Mouse (Mus musculus) embryonic facial prominence, embryonic 11.5 days (tissue): ENCODE data around the gene Rab30. TPM values are rescaled to one million over a fixed set of nuclear protein-coding genes. Genes with fewer than 3 reads are reported as not detected.

ENCODE experiments used
- ATAC-seq: fragments of 200-750 bp; cut with Nextera tagmentation; replicated peaks from 2 replicates; pipeline ENCODE4 v1.8.0; 2017; ENCODE audit warnings: low read depth; ENCODE audit not compliant: insufficient number of reproducible peaks, low FRiP score, low TSS enrichment
- DNase-seq: peaks from one replicate; pipeline ENCODE4 v3.0.0-alpha.2; 2015; ENCODE audit warnings: low spot score
- H3K27ac ChIP-seq: fragments of 300-500 bp; sonication (generic); replicated peaks from 2 replicates; pipeline ENCODE4 v1.5.1; 2014; ENCODE audit warnings: mild to moderate bottlenecking, low read depth, low read length, control low read depth
- H3K27me3 ChIP-seq: fragments of 300-500 bp; sonication (generic); 2 replicates; pipeline ENCODE4 v1.6.1; 2014; ENCODE audit warnings: mild to moderate bottlenecking, low read length, moderate library complexity, mixed read lengths; ENCODE audit not compliant: control insufficient read depth, insufficient read depth
- H3K36me3 ChIP-seq: fragments of 300-500 bp; sonication (generic); replicated peaks from 2 replicates; pipeline ENCODE4 v1.6.1; 2014; ENCODE audit warnings: low read depth, mild to moderate bottlenecking, low read length, moderate library complexity, mixed read lengths; ENCODE audit not compliant: control insufficient read depth, insufficient read depth
- H3K4me1 ChIP-seq: fragments of 300-500 bp; sonication (generic); 2 replicates; pipeline ENCODE4 v1.6.1; 2014; ENCODE audit warnings: low read length, mixed read lengths; ENCODE audit not compliant: control insufficient read depth, insufficient read depth
- H3K4me2 ChIP-seq: fragments of 300-500 bp; sonication (generic); 2 replicates; pipeline ENCODE4 v1.6.1; 2014; ENCODE audit warnings: low read depth, mild to moderate bottlenecking, control low read depth, low read length, moderate library complexity
- H3K4me3 ChIP-seq: fragments of 300-500 bp; sonication (generic); 2 replicates; pipeline ENCODE4 v1.5.1; 2014; ENCODE audit warnings: low read depth, low read length, control low read depth
- H3K9ac ChIP-seq: fragments of 300-500 bp; sonication (generic); replicated peaks from 2 replicates; pipeline ENCODE4 v1.6.1; 2014; ENCODE audit warnings: mild to moderate bottlenecking, control low read depth, low read length
- H3K9me3 ChIP-seq: fragments of 300-500 bp; sonication (generic); replicated peaks from 2 replicates; pipeline ENCODE4 v1.6.1; 2016; ENCODE audit warnings: mild to moderate bottlenecking, low read length, inconsistent platforms, mixed read lengths; ENCODE audit not compliant: control insufficient read depth
- WGBS: fragments of 180-500 bp; shearing (Covaris S2); extraction: QIAGEN DNeasy Blood & Tissue Kit; methylation state at CpG from one replicate; pipeline ENCODE4 v1.1.7; 2014; 5-methylcytosine and 5-hydroxymethylcytosine counted together
- polyA plus RNA-seq: library from polyadenylated mRNA; unstranded; fragments of >200 nt; fragmentation: Nextera tagmentation; extraction: Ambion mirVana; gene quantifications from 2 replicates; pipeline ENCODE4 v1.2.1, GENCODE M21; 2014

The Rab30 gene
- polyA plus RNA-seq, 1 experiment from 2014 or later = 23.8 TPM

DNA sequence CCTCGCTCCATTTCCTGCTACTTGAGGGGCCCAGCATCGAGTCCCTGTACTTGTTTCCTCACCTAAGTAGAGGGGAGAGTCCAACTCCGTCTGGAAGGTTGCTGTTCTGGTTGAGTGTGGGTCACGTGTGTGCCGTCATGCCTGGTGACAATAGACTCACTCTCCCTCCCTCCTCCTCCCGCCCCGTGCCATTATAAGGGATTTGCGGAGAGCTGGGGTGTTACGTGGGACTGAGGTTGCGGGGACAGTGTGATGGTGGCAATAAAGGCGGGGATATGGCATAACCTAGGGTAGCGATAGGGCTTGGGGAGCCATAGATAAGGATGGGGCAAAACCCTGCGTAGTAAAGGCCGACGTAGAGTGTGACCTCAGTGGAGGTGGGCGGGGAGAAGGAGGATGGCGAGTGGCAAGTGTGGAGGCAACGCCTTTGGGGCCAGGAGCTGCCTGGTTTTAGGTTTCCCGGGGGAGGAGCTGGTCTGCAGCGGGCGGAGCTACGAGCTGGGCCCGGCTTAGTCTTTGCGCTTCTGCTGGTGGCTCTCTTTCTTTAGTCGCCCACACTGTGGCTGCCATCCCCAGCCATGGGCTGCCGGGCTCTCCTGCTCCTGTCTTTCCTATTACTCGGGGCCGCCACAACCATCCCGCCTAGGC is 133.5 kb downstream of the Rab30 start:
- H3K27ac ChIP-seq = peak overlapping the region; percentile 97

DNA sequence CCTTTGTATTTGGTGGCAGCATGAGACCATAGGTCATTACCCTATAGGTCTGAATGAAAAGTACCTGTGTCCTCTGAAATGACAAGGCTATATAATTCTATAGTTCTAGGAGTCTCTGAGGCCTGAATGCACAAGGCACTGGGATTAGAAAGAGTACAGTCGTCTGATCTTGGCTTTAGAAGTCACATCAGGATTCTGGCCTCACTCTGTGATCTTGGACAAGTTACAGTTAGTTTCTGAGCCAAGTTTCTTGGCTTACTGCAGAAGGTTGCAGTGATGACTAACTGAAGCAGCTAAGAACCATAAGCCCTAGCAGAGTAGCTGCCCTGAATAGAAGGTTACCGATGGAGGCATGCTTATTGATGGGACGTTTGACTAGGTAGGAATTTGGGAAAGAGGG is 134.7 kb downstream of the Rab30 start:
- Histone ChIP-seq H3K36me3 (no peaks in the 10 kb centered on the region), H3K27me3 (no peaks in the 10 kb centered on the region), H3K27ac (no peak overlapping the region), H3K4me1 (no peaks in the 10 kb centered on the region), H3K4me2 (peak overlapping the region; percentile 24; the same call in 1 of the 2 replicates), H3K9me3 (no peaks in the 10 kb centered on the region), H3K4me3 (peak overlapping the region; percentile 61; the same call in 1 of the 2 replicates), H3K9ac (no peak overlapping the region)
- WGBS = 33% methylated on average over 3 of the region's 3 CpGs
- ATAC-seq (no peak), DNase-seq (no peak)

More for the DNA sequence above, 133.5 kb downstream of the Rab30 start:
- H3K27me3 ChIP-seq = no peaks in the 10 kb centered on the region
- ATAC-seq (peak; percentile 90), DNase-seq (peak; percentile 92)
- no peaks in the 10 kb centered on the region for H3K36me3 ChIP-seq
- H3K4me3 ChIP-seq = peak overlapping the region; percentile 61
- WGBS = under 1% methylated on average over 29 of the region's 29 CpGs
- H3K9me3 ChIP-seq = no peaks in the 10 kb centered on the region
- no peaks in the 10 kb centered on the region for H3K4me1 ChIP-seq
- peak overlapping the region; percentile 71 for H3K4me2 ChIP-seq
- peak overlapping the region; percentile 68 for H3K9ac ChIP-seq

DNA sequence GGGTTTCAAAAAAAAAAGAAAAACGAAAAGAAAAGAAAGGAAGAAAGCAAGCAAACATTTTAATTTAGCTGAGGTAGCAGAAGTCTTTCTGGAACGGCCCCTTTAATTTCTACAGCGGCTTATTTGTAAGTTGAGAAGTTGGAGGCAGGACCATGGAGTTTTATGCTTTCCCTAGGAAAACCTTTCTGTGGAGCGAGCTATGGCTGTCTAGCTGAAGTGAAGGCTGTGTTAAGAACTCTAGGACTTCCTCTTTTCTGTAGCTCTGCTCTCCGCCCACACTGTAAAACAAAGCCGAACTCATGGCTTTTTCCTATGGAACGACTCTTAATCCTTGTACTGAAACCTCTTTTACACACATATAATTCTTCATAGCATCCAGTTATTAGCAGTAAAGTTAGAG is 135.1 kb downstream of the Rab30 start:
- whole genome bisulfite sequencing = 36% methylated on average over 7 of the region's 7 CpGs
- Histone ChIP-seq H3K27me3 (no peaks in the 10 kb centered on the region), H3K4me1 (no peaks in the 10 kb centered on the region), H3K27ac (peak overlapping the region; percentile 15; the same call in 1 of the 2 replicates), H3K4me2 (no peak overlapping the region), H3K4me3 (0 out of 2 replicates have a peak overlapping the region, but pooled peaks have one; percentile 2), H3K9ac (no peak overlapping the region), H3K36me3 (no peaks in the 10 kb centered on the region), H3K9me3 (no peaks in the 10 kb centered on the region)
- peak; percentile 61 for DNase-seq
- ATAC-seq = no peak

DNA sequence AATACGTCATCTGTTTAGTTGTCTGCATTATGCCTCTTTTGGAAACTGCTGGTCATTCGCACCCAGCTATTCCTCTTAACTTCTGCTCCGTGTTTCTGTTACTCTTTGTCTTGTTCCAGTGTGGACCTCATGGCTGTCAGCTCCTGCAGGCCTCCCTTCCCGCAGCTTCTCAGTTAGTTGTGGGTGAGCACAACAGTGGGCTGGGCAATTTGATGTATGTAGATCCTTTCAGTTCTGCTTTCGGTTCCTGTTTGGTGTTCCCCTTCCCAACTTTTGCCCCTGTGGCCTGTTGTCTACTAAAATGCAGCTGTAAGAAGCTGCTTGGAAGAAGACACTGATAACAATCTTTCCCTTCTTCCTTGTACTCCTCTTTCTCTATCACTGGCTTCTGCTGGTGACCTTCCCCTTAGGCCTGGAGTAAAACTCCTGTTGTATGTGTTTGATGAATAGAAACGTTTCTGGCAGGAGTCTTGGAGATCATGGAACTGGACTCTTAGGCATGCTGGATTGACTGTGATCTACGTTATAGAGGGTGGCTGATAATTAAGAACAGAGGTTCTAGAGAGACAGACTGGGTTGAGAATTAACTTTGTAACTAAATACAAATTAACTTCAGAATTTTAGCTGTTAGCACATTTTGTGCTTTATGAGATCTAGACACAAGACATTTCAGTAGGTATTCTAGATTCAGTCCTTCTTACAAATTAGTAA is 137.3 kb downstream of the Rab30 start:
- H3K27me3 ChIP-seq = no peaks in the 10 kb centered on the region
- H3K4me1 ChIP-seq = no peaks in the 10 kb centered on the region
- H3K27ac ChIP-seq = no peak overlapping the region
- no peak overlapping the region for H3K4me3 ChIP-seq
- DNase-seq (no peak), ATAC-seq (no peak)
- WGBS = 78% methylated on average over 7 of the region's 7 CpGs
- peak overlapping the region; percentile 15; the same call in 1 of the 2 replicates for H3K4me2 ChIP-seq
- H3K9ac ChIP-seq = no peak overlapping the region
- no peaks in the 10 kb centered on the region for H3K9me3 ChIP-seq
- no peaks in the 10 kb centered on the region for H3K36me3 ChIP-seq

DNA sequence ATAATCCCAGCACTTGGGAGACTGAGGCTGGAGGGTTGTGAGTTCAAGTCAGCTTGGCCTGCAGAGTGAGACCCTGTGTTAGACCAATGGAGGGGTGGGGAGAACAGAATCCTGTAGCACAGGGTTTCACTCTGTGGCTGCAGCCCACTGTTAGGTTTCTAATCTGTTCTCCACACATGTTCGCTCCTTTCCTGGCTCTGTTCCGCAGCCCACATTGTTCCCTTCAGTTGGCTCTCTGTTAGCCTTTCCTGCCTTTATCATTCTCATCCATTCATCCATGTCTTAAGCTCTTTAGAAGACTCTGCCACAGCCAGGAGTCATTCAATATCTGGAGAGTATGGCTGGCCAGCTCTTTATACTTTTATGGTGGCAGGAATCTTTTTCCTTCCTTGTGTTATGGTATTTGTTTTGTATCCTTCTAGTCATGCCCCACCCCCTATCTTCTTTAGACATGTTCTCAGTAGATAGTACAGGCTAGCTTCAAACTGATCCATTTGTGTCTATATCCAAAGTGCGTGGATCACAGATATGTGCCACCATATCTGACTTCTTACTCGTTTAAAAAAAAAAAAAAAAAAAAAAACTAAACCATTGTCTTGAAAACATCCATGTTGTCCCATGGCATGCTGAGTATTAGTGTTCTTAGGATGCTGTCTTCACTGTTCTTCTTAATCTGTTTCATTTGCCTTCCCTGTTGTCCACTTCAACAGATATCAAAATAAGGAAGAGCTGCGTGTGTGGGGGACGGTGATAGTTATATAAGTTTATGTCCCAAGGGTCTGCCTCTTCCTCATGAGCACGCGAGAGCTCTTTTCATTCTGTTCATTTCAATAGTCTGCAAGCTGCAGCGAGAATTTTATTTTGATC is 142.7 kb downstream of the Rab30 start:
- 92% methylated on average over 9 of the region's 9 CpGs for whole genome bisulfite sequencing
- no peak for DNase-seq
- ATAC-seq = no peak
- H3K27ac ChIP-seq = no peak overlapping the region
- H3K9me3 ChIP-seq = no peaks in the 10 kb centered on the region
- no peak overlapping the region for H3K9ac ChIP-seq
- H3K4me1 ChIP-seq = no peaks in the 10 kb centered on the region
- no peak overlapping the region for H3K4me2 ChIP-seq
- no peaks in the 10 kb centered on the region for H3K36me3 ChIP-seq
- H3K27me3 ChIP-seq = no peaks in the 10 kb centered on the region
- no peak overlapping the region for H3K4me3 ChIP-seq

GRCm38 (mm10) chr7:92884998-92885660 is 143.7 kb downstream of the Rab30 start:
- ATAC-seq = no peak
- WGBS = 86% methylated on average over 6 of the region's 6 CpGs
- Histone ChIP-seq H3K36me3 (no peaks in the 10 kb centered on the region), H3K9ac (no peak overlapping the region), H3K4me3 (no peak overlapping the region), H3K27ac (no peak overlapping the region), H3K27me3 (no peaks in the 10 kb centered on the region), H3K9me3 (no peaks in the 10 kb centered on the region), H3K4me2 (no peak overlapping the region), H3K4me1 (no peaks in the 10 kb centered on the region)
- no peak for DNase-seq

DNA sequence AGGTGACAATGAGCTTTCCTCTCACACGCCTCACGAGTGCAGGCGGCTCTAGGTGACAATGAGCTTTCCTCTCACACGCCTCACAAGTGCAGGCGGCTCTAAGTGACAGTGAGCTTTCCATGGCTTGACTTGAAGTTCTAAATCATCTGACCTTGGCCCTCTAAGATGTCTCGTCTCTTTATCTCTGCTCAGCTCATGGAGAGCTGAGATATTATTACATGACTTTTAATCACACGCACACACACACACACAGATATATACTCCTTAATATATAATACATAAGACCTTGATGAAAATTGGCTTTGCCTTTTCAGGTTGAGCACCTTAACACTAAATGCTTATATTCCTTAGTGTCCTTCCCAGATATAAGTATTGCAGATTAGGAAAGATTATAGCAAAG is 145.4 kb downstream of the Rab30 start:
- no peaks in the 10 kb centered on the region for H3K27me3 ChIP-seq
- DNase-seq = no peak
- no peak for ATAC-seq
- 88% methylated on average over 7 of the region's 7 CpGs for WGBS
- no peak overlapping the region for H3K27ac ChIP-seq
- no peak overlapping the region for H3K4me3 ChIP-seq
- H3K36me3 ChIP-seq = no peaks in the 10 kb centered on the region
- no peaks in the 10 kb centered on the region for H3K9me3 ChIP-seq
- no peak overlapping the region for H3K4me2 ChIP-seq
- H3K4me1 ChIP-seq = no peaks in the 10 kb centered on the region
- H3K9ac ChIP-seq = no peak overlapping the region
